Mouse (Mus musculus): ENCODE measurements around the gene 2610318N02Rik.

- TF ChIP-seq CTCF (IDR thresholded peaks at IDR 0.05; ENCODE audit: insufficient read depth, low read length) (no peak), POLR2A (IDR thresholded peaks at IDR 0.05; ENCODE audit: borderline replicate concordance, extremely low read depth, low read depth, low read length) (no peak)
Observed at GRCm38 (mm10) chr16:17076869-17077268, 48.1 kb downstream of the 2610318N02Rik start.

All from lung, adult 2 months (tissue).